Mouse (Mus musculus) CD4-positive helper T cell, adult 2 months (primary cell): ENCODE measurements at regions not wholly inside any gene's neighbourhood (a gene's known extent, or its start where the extent isn't known, plus 50 kb on each side); places are given as distances from the start of the nearest gene placed in this dataset.
A peak's percentile ranks its signal among the peaks of the same experiment; 100 is the strongest.

ENCODE experiments used
- DNase-seq: peaks from one replicate; pipeline ENCODE4 v3.0.0-alpha.2; 2012; ENCODE audit warnings: low read depth, missing footprints, low spot score

GRCm38 (mm10) chr5:85954526-85954925 is 110.9 kb downstream of the Cenpc1 start:
- DNase-seq, result no peak

GRCm38 (mm10) chr5:85936667-85937314 is 128.6 kb downstream of the Cenpc1 start:
- no peak for DNase-seq

GRCm38 (mm10) chr5:85918288-85918687 is 147.1 kb downstream of the Cenpc1 start:
- DNase-seq, result no peak

- DNase-seq, result no peak
These were observed 150.4 kb downstream of the Cenpc1 start for GRCm38 (mm10) chr5:85915000-85915399.

GRCm38 (mm10) chr5:85896452-85896851 is 168.9 kb downstream of the Cenpc1 start:
- DNase-seq, result no peak

GRCm38 (mm10) chr5:85895814-85896213 is 169.6 kb downstream of the Cenpc1 start:
- DNase-seq, result no peak

GRCm38 (mm10) chr5:85870311-85870710 is 195.1 kb downstream of the Cenpc1 start:
- no peak for DNase-seq

- DNase-seq, result no peak
These were observed 232.8 kb downstream of the Cenpc1 start for GRCm38 (mm10) chr5:85832556-85832955.

- no peak for DNase-seq
These were observed 269.7 kb downstream of the Cenpc1 start for GRCm38 (mm10) chr5:85795531-85796197.

- no peak for DNase-seq
These were observed 272.2 kb downstream of the Cenpc1 start for GRCm38 (mm10) chr5:85793148-85793547.

GRCm38 (mm10) chr5:85780730-85781454 is 284.5 kb downstream of the Cenpc1 start:
- no peak for DNase-seq

- no peak for DNase-seq
These were observed 285.4 kb downstream of the Cenpc1 start for GRCm38 (mm10) chr5:85780017-85780416.

GRCm38 (mm10) chr5:85779205-85779604 is 286.2 kb downstream of the Cenpc1 start:
- DNase-seq, result no peak

GRCm38 (mm10) chr5:85772660-85773059 is 292.7 kb downstream of the Cenpc1 start:
- DNase-seq, result no peak

GRCm38 (mm10) chr5:85772086-85772485 is 293.3 kb downstream of the Cenpc1 start:
- DNase-seq, result peak; percentile 48

- no peak for DNase-seq
These were observed 298.2 kb downstream of the Cenpc1 start for GRCm38 (mm10) chr5:85767157-85767556.

GRCm38 (mm10) chr5:85756716-85757115 is 308.7 kb downstream of the Cenpc1 start:
- DNase-seq, result no peak

GRCm38 (mm10) chr5:85754227-85754626 is 311.2 kb downstream of the Cenpc1 start:
- DNase-seq, result no peak

GRCm38 (mm10) chr5:85753109-85753508 is 312.3 kb downstream of the Cenpc1 start:
- DNase-seq, result no peak

- DNase-seq, result no peak
These were observed 313.7 kb downstream of the Cenpc1 start for GRCm38 (mm10) chr5:85751649-85752048.

- no peak for DNase-seq
These were observed 314.5 kb downstream of the Cenpc1 start for GRCm38 (mm10) chr5:85750893-85751292.

GRCm38 (mm10) chr5:85729613-85730012 is 335.8 kb downstream of the Cenpc1 start:
- no peak for DNase-seq

GRCm38 (mm10) chr5:85707345-85707744 is 358.0 kb downstream of the Cenpc1 start:
- no peak for DNase-seq
